Mouse (Mus musculus): ENCODE data around the gene Uba7. TPM values are rescaled to one million over a fixed set of nuclear protein-coding genes. Genes with fewer than 3 reads are reported as not detected.

Gene Uba7
- polyA plus RNA-seq, 1 experiment from 2014 or later: 48.7 TPM

Other genes starting within 250 kb of the Uba7 start
- 204 and 205 TPM in 2 replicates for gene Rbm5, start 204.5 kb upstream of the Uba7 start, polyA plus RNA-seq (2014; fragmentation: Nextera tagmentation; extraction: Ambion mirVana)
- gene Rbm6, start 102.3 kb upstream of the Uba7 start, polyA plus RNA-seq (2014; fragmentation: Nextera tagmentation; extraction: Ambion mirVana): 76.5 and 83.3 TPM in 2 replicates
- 15.2 and 20.7 TPM in 2 replicates for gene Mon1a, start 87.4 kb upstream of the Uba7 start, polyA plus RNA-seq (2014; fragmentation: Nextera tagmentation; extraction: Ambion mirVana)
- gene Mst1r, start 68.6 kb upstream of the Uba7 start, polyA plus RNA-seq (2014; fragmentation: Nextera tagmentation; extraction: Ambion mirVana): 3.3 and 5.1 TPM in 2 replicates
- not detected in 2 replicates for gene Actl11, start 47.0 kb upstream of the Uba7 start, polyA plus RNA-seq (2014; fragmentation: Nextera tagmentation; extraction: Ambion mirVana)
- 1.6 and 1.9 TPM in 2 replicates for gene Camkv, start 39.8 kb upstream of the Uba7 start, polyA plus RNA-seq (2014; fragmentation: Nextera tagmentation; extraction: Ambion mirVana)
- gene Traip, start 25.4 kb upstream of the Uba7 start, polyA plus RNA-seq (2014; fragmentation: Nextera tagmentation; extraction: Ambion mirVana): 18.9 and 21.2 TPM in 2 replicates
- gene Gm20661, start 7.6 kb downstream of the Uba7 start, polyA plus RNA-seq (2014; fragmentation: Nextera tagmentation; extraction: Ambion mirVana): 11.6 and 12.8 TPM in 2 replicates
- 52.9 and 64.9 TPM in 2 replicates for gene Inka1, start 10.4 kb downstream of the Uba7 start, polyA plus RNA-seq (2014; fragmentation: Nextera tagmentation; extraction: Ambion mirVana)
- gene Cdhr4, start 17.0 kb downstream of the Uba7 start, polyA plus RNA-seq (2014; fragmentation: Nextera tagmentation; extraction: Ambion mirVana): 19.7 and 23.9 TPM in 2 replicates
- 0.20 and 0.84 TPM in 2 replicates for gene Gm20662, start 20.8 kb downstream of the Uba7 start, polyA plus RNA-seq (2014; fragmentation: Nextera tagmentation; extraction: Ambion mirVana)
- 29.1 and 29.2 TPM in 2 replicates for gene Ip6k1, start 27.0 kb downstream of the Uba7 start, polyA plus RNA-seq (2014; fragmentation: Nextera tagmentation; extraction: Ambion mirVana)
- gene Gmppb, start 73.7 kb downstream of the Uba7 start, polyA plus RNA-seq (2014; fragmentation: Nextera tagmentation; extraction: Ambion mirVana): 21.4 and 26.6 TPM in 2 replicates
- gene Amigo3, start 77.7 kb downstream of the Uba7 start, polyA plus RNA-seq (2014; fragmentation: Nextera tagmentation; extraction: Ambion mirVana): 3.1 TPM in 2 replicates
- 3.7 and 4.4 TPM in 2 replicates for gene Mst1, start 104.9 kb downstream of the Uba7 start, polyA plus RNA-seq (2014; fragmentation: Nextera tagmentation; extraction: Ambion mirVana)
- gene Rnf123, start 107.8 kb downstream of the Uba7 start, polyA plus RNA-seq (2014; fragmentation: Nextera tagmentation; extraction: Ambion mirVana): 31.1 and 33.5 TPM in 2 replicates
- gene Apeh, start 119.1 kb downstream of the Uba7 start, polyA plus RNA-seq (2014; fragmentation: Nextera tagmentation; extraction: Ambion mirVana): 52.2 and 58.0 TPM in 2 replicates
- 2.6 and 2.7 TPM in 2 replicates for gene Bsn, start 214.9 kb downstream of the Uba7 start, polyA plus RNA-seq (2014; fragmentation: Nextera tagmentation; extraction: Ambion mirVana)

Measured in stomach, embryonic 14.5 days (tissue).